In genomic region chr16:7685484-7685883, GRCm38 (mm10) we compare ENCODE assay signal across 20 mouse cellular contexts.
DNase-seq lines count a peak whose midpoint lies in the region; ATAC-seq and TF ChIP-seq lines count a peak whose summit lies in the region.
"Had no signal": no experiment of that assay in that cellular context is flagged by ENCODE, and none has a peak within 500 bp of the region (broad histone marks: within the 10 kb centered on the region; RNA-seq: fewer than 3 reads in every experiment).

No protein-coding gene starts in this region.

- no peaks in the 10 kb centered on the region for H3K27me3 ChIP-seq in heart, adult 2 months (ENCODE audit: control insufficient read depth, insufficient read depth, low read length)
- no peaks in the 10 kb centered on the region for H3K27me3 ChIP-seq in midbrain, postnatal 0 days (ENCODE audit: insufficient read depth, low read length)
- no peaks in the 10 kb centered on the region for H3K27me3 ChIP-seq in midbrain, embryonic 15.5 days (replicated peaks)
- H3K27me3 ChIP-seq: CH12.LX; heart, embryonic 15.5 days; hindbrain, embryonic 15.5 days; intestine, embryonic 15.5 days had no signal

- no peaks in the 10 kb centered on the region for H3K79me2 ChIP-seq in heart, adult 2 months (replicated peaks; ENCODE audit: control insufficient read depth, insufficient read depth, low read length)

- H3K9ac ChIP-seq in heart, adult 2 months (ENCODE audit: low read depth, low read length), result no peak overlapping the region
- no peak overlapping the region for H3K9ac ChIP-seq in midbrain, postnatal 0 days (replicated peaks; ENCODE audit: low read length, poor library complexity, severe bottlenecking)
- no peak overlapping the region for H3K9ac ChIP-seq in midbrain, embryonic 15.5 days
- H3K9ac ChIP-seq: heart, embryonic 15.5 days; hindbrain, embryonic 15.5 days; intestine, embryonic 15.5 days had no signal

- ATAC-seq in midbrain, postnatal 0 days (ENCODE audit: low FRiP score), result no peak
- no peak for ATAC-seq in midbrain, embryonic 15.5 days (replicated peaks)
- ATAC-seq: intestine, embryonic 15.5 days; midbrain, embryonic 16.5 days had no signal

- peak; percentile 18; the same call in 1 of the 2 replicates for TF ChIP-seq CTCF in heart, adult 2 months (IDR thresholded peaks at IDR 0.05)
- TF ChIP-seq CTCF in midbrain, postnatal 0 days (IDR thresholded peaks at IDR 0.05), result peak; percentile 35

- no peaks in the 10 kb centered on the region for H3K36me3 ChIP-seq in heart, adult 2 months (ENCODE audit: control insufficient read depth, insufficient read depth, low read length)
- no peaks in the 10 kb centered on the region for H3K36me3 ChIP-seq in midbrain, postnatal 0 days (ENCODE audit: insufficient read depth, low read length)
- no peaks in the 10 kb centered on the region for H3K36me3 ChIP-seq in midbrain, embryonic 15.5 days (replicated peaks)
- H3K36me3 ChIP-seq: forebrain, embryonic 10.5 days; heart, embryonic 15.5 days; hindbrain, embryonic 15.5 days; intestine, embryonic 15.5 days had no signal

- H3K4me3 ChIP-seq in heart, adult 2 months, result no peak overlapping the region
- H3K4me3 ChIP-seq in midbrain, postnatal 0 days (ENCODE audit: low read depth, low read length), result no peak overlapping the region
- no peak overlapping the region for H3K4me3 ChIP-seq in midbrain, embryonic 15.5 days
- H3K4me3 ChIP-seq: forebrain, embryonic 10.5 days; heart, embryonic 15.5 days; hindbrain, embryonic 15.5 days; intestine, embryonic 15.5 days had no signal

- no peak overlapping the region for H3K4me2 ChIP-seq in midbrain, postnatal 0 days (ENCODE audit: low read depth, low read length, poor library complexity, severe bottlenecking)
- H3K4me2 ChIP-seq in midbrain, embryonic 15.5 days, result no peak overlapping the region
- H3K4me2 ChIP-seq: heart, embryonic 15.5 days; hindbrain, embryonic 15.5 days; intestine, embryonic 15.5 days had no signal

- no peaks in the 10 kb centered on the region for H3K9me3 ChIP-seq in midbrain, postnatal 0 days (ENCODE audit: low read length)
- H3K9me3 ChIP-seq in midbrain, embryonic 15.5 days, result no peaks in the 10 kb centered on the region
- H3K9me3 ChIP-seq: forebrain, embryonic 10.5 days; heart, embryonic 15.5 days; hindbrain, embryonic 15.5 days; intestine, embryonic 15.5 days had no signal

- no peak for DNase-seq in heart, adult 2 months
- DNase-seq in heart, postnatal 10 days, result no peak
- DNase-seq in midbrain, postnatal 0 days (ENCODE audit: low spot score), result no peak
- DNase-seq in ZHBTc4 (ENCODE audit: low read depth, low spot score), result peak; percentile 46
- DNase-seq in thymus, adult 18-20 months, result no peak
- no peak for DNase-seq in spleen, adult 18-20 months
- DNase-seq: adrenal gland, postnatal 36 days; B cell, adult 2 months; cerebellum, adult 11 months; cerebellum, postnatal 10 days; heart, postnatal 4 days; kidney, postnatal 4 days; lung, postnatal 4 days had no signal

- intact Hi-C loops in heart, adult 2 months (cut with DNase I), result no loop called here
- intact Hi-C loops in heart, postnatal 10 days (cut with DNase I), result no loop called here

- no peak for TF ChIP-seq EP300 in heart, adult 2 months (IDR thresholded peaks at IDR 0.05; ENCODE audit: insufficient read depth, low read depth, low read length)

- H3K4me1 ChIP-seq in heart, adult 2 months (ENCODE audit: control insufficient read depth, insufficient read depth, low read length), result no peaks in the 10 kb centered on the region
- H3K4me1 ChIP-seq in midbrain, postnatal 0 days (ENCODE audit: insufficient read depth, low read length), result no peaks in the 10 kb centered on the region
- H3K4me1 ChIP-seq in midbrain, embryonic 15.5 days, result no peaks in the 10 kb centered on the region
- H3K4me1 ChIP-seq: forebrain, embryonic 10.5 days; heart, embryonic 15.5 days; hindbrain, embryonic 15.5 days; intestine, embryonic 15.5 days had no signal

- H3K27ac ChIP-seq in heart, adult 2 months, result no peak overlapping the region
- H3K27ac ChIP-seq in midbrain, postnatal 0 days (ENCODE audit: low read depth, low read length), result no peak overlapping the region
- no peak overlapping the region for H3K27ac ChIP-seq in midbrain, embryonic 15.5 days
- H3K27ac ChIP-seq: forebrain, embryonic 10.5 days; heart, embryonic 15.5 days; hindbrain, embryonic 15.5 days; intestine, embryonic 15.5 days had no signal

- TF ChIP-seq POLR2A in heart, adult 2 months (IDR thresholded peaks at IDR 0.05; ENCODE audit: insufficient read depth, low read depth, low read length), result no peak
